Mouse (Mus musculus) heart, postnatal 10 days (tissue): Measurements from ENCODE around the gene Scamp4. TPM values are rescaled to one million over a fixed set of nuclear protein-coding genes. Genes with fewer than 3 reads are reported as not detected.
"Not testable (repeated sequence)": the region's sequence is repeated elsewhere in the genome, so short reads cannot be mapped to it uniquely, and the experiment has no call there.

Experiments used
- DNase-seq, 2 experiments: peaks; one replicate each; pipeline ENCODE4 v3.0.0; 2021
- intact Hi-C: fragments of 180-260 bp; cut with DNase I; formaldehyde crosslinking; loops from one replicate; pipeline ENCODE4 v1.15.1; 2025
- total RNA-seq, 2 experiments: library from RNA; stranded (reverse); gene quantifications; 2 replicates each; pipeline ENCODE4 v1.2.3; 2021

Scamp4 gene
- total RNA-seq, 2 experiments from 2014 or later = 25.9 to 27.8 TPM

GRCm38 (mm10) chr10:80627685-80628084 is 25.0 kb downstream of the Scamp4 start:
- DNase-seq = peak; percentile 71 to 77
- intact Hi-C loops = no loop called here

GRCm38 (mm10) chr10:80628925-80629324 is 26.3 kb downstream of the Scamp4 start:
- no peak for DNase-seq
- intact Hi-C loops = no loop called here

GRCm38 (mm10) chr10:80635345-80635744 is 32.7 kb downstream of the Scamp4 start:
- DNase-seq = no peak
- intact Hi-C loops = no loop called here

- intact Hi-C loops = loop anchor here (2.0 kb wide), 1 partner anchor 16 kb away; no protein-coding TSS in a partner anchor
- DNase-seq = no peak
Measured at GRCm38 (mm10) chr10:80646936-80647335, 44.3 kb downstream of the Scamp4 start.

- DNase-seq, intact Hi-C loops: not testable (repeated sequence)
Measured at GRCm38 (mm10) chr10:80649910-80650309, 47.2 kb downstream of the Scamp4 start.

- DNase-seq = no peak
- intact Hi-C loops = no loop called here
Measured at GRCm38 (mm10) chr10:80650392-80650791, 47.7 kb downstream of the Scamp4 start.

GRCm38 (mm10) chr10:80653156-80653720 is 50.6 kb downstream of the Scamp4 start:
- DNase-seq = no peak
- intact Hi-C loops = no loop called here

GRCm38 (mm10) chr10:80654866-80655265 is 52.2 kb downstream of the Scamp4 start:
- no peak for DNase-seq
- intact Hi-C loops = loop anchor here (2.0 kb wide), 2 partner anchors 30 to 76 kb away; no protein-coding TSS in a partner anchor

- intact Hi-C loops = loop anchor here (2.0 kb wide), 2 partner anchors 31 to 77 kb away; no protein-coding TSS in a partner anchor
- DNase-seq = no peak
Measured at GRCm38 (mm10) chr10:80655406-80656129, 52.9 kb downstream of the Scamp4 start.

GRCm38 (mm10) chr10:80656130-80656862 is 53.6 kb downstream of the Scamp4 start:
- intact Hi-C loops = no loop called here
- peak; percentile 96 to 97 for DNase-seq

GRCm38 (mm10) chr10:80656863-80657623 is 54.4 kb downstream of the Scamp4 start, which contains the start of gene Btbd2:
Btbd2 (minus strand) TSS chr10:80657071.
- intact Hi-C loops = no loop called here
- no peak for DNase-seq

- intact Hi-C loops = loop anchor here (2.0 kb wide), 1 partner anchor 16 kb away; no protein-coding TSS in a partner anchor
- no peak for DNase-seq
Measured at GRCm38 (mm10) chr10:80658194-80658840, 55.6 kb downstream of the Scamp4 start.

- intact Hi-C loops = loop anchor here (1.0 to 2.0 kb wide), 2 partner anchors 16 to 25 kb away; no protein-coding TSS in a partner anchor
Measured at GRCm38 (mm10) chr10:80658841-80659202, 56.1 kb downstream of the Scamp4 start.

GRCm38 (mm10) chr10:80659213-80659612 is 56.5 kb downstream of the Scamp4 start:
- intact Hi-C loops = loop anchor here (1.0 to 2.0 kb wide), 2 partner anchors 16 to 25 kb away; no protein-coding TSS in a partner anchor
- peak; percentile 81 to 88 for DNase-seq

More at GRCm38 (mm10) chr10:80658841-80659202, 56.1 kb downstream of the Scamp4 start:
- no peak for DNase-seq

GRCm38 (mm10) chr10:80661149-80661548 is 58.5 kb downstream of the Scamp4 start:
- intact Hi-C loops = no loop called here

GRCm38 (mm10) chr10:80663485-80664196 is 61.0 kb downstream of the Scamp4 start:
- DNase-seq = no peak
- intact Hi-C loops = no loop called here

More at GRCm38 (mm10) chr10:80661149-80661548, 58.5 kb downstream of the Scamp4 start:
- peak in 1 of 2 experiments; percentile 73 for DNase-seq

- peak; percentile 94 to 95 for DNase-seq
- intact Hi-C loops = no loop called here
Measured at GRCm38 (mm10) chr10:80664197-80665015, 61.7 kb downstream of the Scamp4 start.

- intact Hi-C loops = no loop called here
- DNase-seq = peak; percentile 91 to 93
Measured at GRCm38 (mm10) chr10:80665016-80665380, 62.3 kb downstream of the Scamp4 start.
